Mouse (Mus musculus): ENCODE results near the gene Hexim1.

DNA sequence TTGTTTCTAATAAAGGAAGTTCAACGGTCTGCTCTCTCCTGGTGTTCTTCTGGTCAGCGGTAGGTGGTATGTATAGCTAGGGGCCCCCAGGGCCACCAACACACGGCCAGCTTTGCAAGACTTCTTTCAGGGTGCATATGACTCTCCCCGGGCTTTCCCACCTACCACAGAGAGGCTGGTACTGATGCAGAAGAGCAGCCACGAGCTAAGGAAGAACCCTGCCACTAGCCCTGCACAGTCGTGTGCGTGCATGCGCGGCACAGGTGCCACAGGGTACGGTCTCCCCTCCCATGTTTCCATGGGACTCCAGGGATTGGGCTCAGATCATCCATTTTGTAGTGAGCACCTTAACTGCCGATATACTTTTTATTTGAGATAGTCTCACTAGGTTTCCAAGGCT lies 47.1 kb upstream of the Hexim1 start:
- TF ChIP-seq CTCF (IDR thresholded peaks at IDR 0.05; ENCODE audit: low read depth) (no peak), EP300 (IDR thresholded peaks at IDR 0.05; ENCODE audit: low read depth) (no peak)

Data from liver, embryonic 14.5 days (tissue).